Mouse (Mus musculus) C2C12 (cell line): ENCODE results near the gene Zfp687.

Experiments
- CTCF ChIP-seq: IDR thresholded peaks from one replicate; pipeline ENCODE4 v1.5.1; 2011; ENCODE audit not compliant: control insufficient read depth, insufficient read depth, insufficient read length
- MAX ChIP-seq: IDR thresholded peaks from one replicate; pipeline ENCODE4 v1.6.1; 2011; ENCODE audit warnings: mild to moderate bottlenecking, control low read depth
- MYOD1 ChIP-seq: IDR thresholded peaks from one replicate; pipeline ENCODE4 v1.6.1; 2011; ENCODE audit warnings: low read depth; ENCODE audit not compliant: control insufficient read depth, insufficient read length

DNA sequence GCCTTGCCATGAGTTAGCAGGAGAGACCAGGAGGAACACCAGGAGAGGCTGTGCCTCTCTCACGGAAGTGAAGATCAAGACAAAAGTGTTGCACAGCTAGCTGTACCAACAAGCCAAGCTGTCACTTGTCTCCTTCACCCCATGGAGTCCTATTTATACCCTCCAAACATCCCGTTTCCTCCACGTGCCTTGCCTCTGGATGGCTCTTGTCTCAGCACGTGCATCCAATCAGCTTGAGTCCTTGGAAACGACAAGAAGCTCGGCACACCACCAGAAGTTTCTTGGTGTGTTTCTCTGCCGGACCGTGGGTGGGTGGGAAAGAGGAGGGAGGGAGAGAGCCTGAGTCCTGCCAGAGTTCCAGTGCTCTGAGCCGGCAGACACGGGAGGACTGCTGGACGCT is 9.3 kb upstream of the Zfp687 start:
- TF ChIP-seq CTCF = no peak
- TF ChIP-seq MAX = no peak
- no peak for TF ChIP-seq MYOD1
